Mouse (Mus musculus): ENCODE results near the gene Atxn10. TPM values are rescaled to one million over a fixed set of nuclear protein-coding genes. Genes with fewer than 3 reads are reported as not detected.

The Atxn10 gene
- polyA plus RNA-seq, 1 experiment from 2014 or later = 211 TPM

GRCm38 (mm10) chr15:85409245-85409783 lies 73.3 kb downstream of the Atxn10 start:
- no peaks in the 10 kb centered on the region for H3K9me3 ChIP-seq
- H3K27ac ChIP-seq = no peak overlapping the region
- ATAC-seq = no peak
- no peak overlapping the region for H3K4me3 ChIP-seq (replicated peaks)
- 58% methylated on average over 8 of the region's 8 CpGs for WGBS
- H3K9ac ChIP-seq = no peak overlapping the region
- no peaks in the 10 kb centered on the region for H3K4me1 ChIP-seq (replicated peaks)
- H3K4me2 ChIP-seq (replicated peaks) = no peak overlapping the region
- no peaks in the 10 kb centered on the region for H3K27me3 ChIP-seq (replicated peaks)
- no peaks in the 10 kb centered on the region for H3K36me3 ChIP-seq

GRCm38 (mm10) chr15:85409836-85410235 lies 73.8 kb downstream of the Atxn10 start:
- WGBS = 61% methylated on average over 6 of the region's 6 CpGs
- no peak overlapping the region for H3K27ac ChIP-seq
- H3K4me3 ChIP-seq (replicated peaks) = no peak overlapping the region
- H3K4me1 ChIP-seq (replicated peaks) = no peaks in the 10 kb centered on the region
- ATAC-seq = no peak
- no peak overlapping the region for H3K4me2 ChIP-seq (replicated peaks)
- H3K27me3 ChIP-seq (replicated peaks) = no peaks in the 10 kb centered on the region
- H3K9ac ChIP-seq = no peak overlapping the region
- no peaks in the 10 kb centered on the region for H3K9me3 ChIP-seq
- no peaks in the 10 kb centered on the region for H3K36me3 ChIP-seq

GRCm38 (mm10) chr15:85414620-85415019 lies 78.6 kb downstream of the Atxn10 start:
- no peak for ATAC-seq
- no peak overlapping the region for H3K27ac ChIP-seq
- 0 out of 2 replicates have a peak, but pooled peaks cover 4% of the 10 kb centered on the region for H3K36me3 ChIP-seq
- H3K27me3 ChIP-seq (replicated peaks) = no peaks in the 10 kb centered on the region
- no peaks in the 10 kb centered on the region for H3K9me3 ChIP-seq
- no peak overlapping the region for H3K9ac ChIP-seq
- H3K4me3 ChIP-seq (replicated peaks) = no peak overlapping the region
- no peaks in the 10 kb centered on the region for H3K4me1 ChIP-seq (replicated peaks)
- WGBS = 78% methylated on average over 2 of the region's 2 CpGs
- no peak overlapping the region for H3K4me2 ChIP-seq (replicated peaks)

GRCm38 (mm10) chr15:85420686-85421085 lies 84.6 kb downstream of the Atxn10 start:
- WGBS = 47% methylated on average over 2 of the region's 2 CpGs
- no peaks in the 10 kb centered on the region for H3K4me1 ChIP-seq (replicated peaks)

GRCm38 (mm10) chr15:85424197-85424596 lies 88.2 kb downstream of the Atxn10 start:
- Histone ChIP-seq H3K36me3 (no peaks in the 10 kb centered on the region), H3K4me1 (replicated peaks) (no peaks in the 10 kb centered on the region), H3K27ac (no peak overlapping the region), H3K4me3 (replicated peaks) (no peak overlapping the region), H3K27me3 (replicated peaks) (no peaks in the 10 kb centered on the region), H3K9me3 (no peaks in the 10 kb centered on the region), H3K4me2 (replicated peaks) (no peak overlapping the region), H3K9ac (no peak overlapping the region)
- no peak for ATAC-seq
- 76% methylated on average over 3 of the region's 3 CpGs for WGBS

More at GRCm38 (mm10) chr15:85420686-85421085, 84.6 kb downstream of the Atxn10 start:
- H3K27me3 ChIP-seq (replicated peaks) = no peaks in the 10 kb centered on the region
- no peak for ATAC-seq
- no peaks in the 10 kb centered on the region for H3K9me3 ChIP-seq
- no peak overlapping the region for H3K4me3 ChIP-seq (replicated peaks)
- no peak overlapping the region for H3K9ac ChIP-seq
- no peak overlapping the region for H3K27ac ChIP-seq
- H3K36me3 ChIP-seq = no peaks in the 10 kb centered on the region
- no peak overlapping the region for H3K4me2 ChIP-seq (replicated peaks)

- Histone ChIP-seq H3K27me3 (replicated peaks) (no peaks in the 10 kb centered on the region), H3K9me3 (no peaks in the 10 kb centered on the region), H3K36me3 (no peaks in the 10 kb centered on the region), H3K4me1 (replicated peaks) (no peaks in the 10 kb centered on the region), H3K9ac (no peak overlapping the region), H3K27ac (no peak overlapping the region), H3K4me3 (replicated peaks) (no peak overlapping the region), H3K4me2 (replicated peaks) (no peak overlapping the region)
- no peak for ATAC-seq
- 87% methylated on average over 6 of the region's 6 CpGs for whole genome bisulfite sequencing
These were observed 92.1 kb downstream of the Atxn10 start for GRCm38 (mm10) chr15:85428140-85428539.

- no peak overlapping the region for H3K27ac ChIP-seq
- H3K9me3 ChIP-seq = no peaks in the 10 kb centered on the region
- no peak overlapping the region for H3K4me3 ChIP-seq (replicated peaks)
- H3K4me1 ChIP-seq (replicated peaks) = no peaks in the 10 kb centered on the region
- no peaks in the 10 kb centered on the region for H3K36me3 ChIP-seq
- no peak overlapping the region for H3K4me2 ChIP-seq (replicated peaks)
- no peak overlapping the region for H3K9ac ChIP-seq
- 88% methylated on average over 3 of the region's 3 CpGs for WGBS
- no peaks in the 10 kb centered on the region for H3K27me3 ChIP-seq (replicated peaks)
- ATAC-seq = no peak
These were observed 106.5 kb downstream of the Atxn10 start for GRCm38 (mm10) chr15:85442568-85442967.

- Histone ChIP-seq H3K4me2 (replicated peaks) (no peak overlapping the region), H3K36me3 (no peaks in the 10 kb centered on the region), H3K4me1 (replicated peaks) (no peaks in the 10 kb centered on the region), H3K4me3 (replicated peaks) (no peak overlapping the region), H3K9me3 (no peaks in the 10 kb centered on the region), H3K9ac (no peak overlapping the region), H3K27ac (no peak overlapping the region), H3K27me3 (replicated peaks) (no peaks in the 10 kb centered on the region)
- ATAC-seq = no peak
- 77% methylated on average over 3 of the region's 3 CpGs for WGBS
These were observed 110.6 kb downstream of the Atxn10 start for GRCm38 (mm10) chr15:85446652-85447051.

- no peak overlapping the region for H3K4me3 ChIP-seq (replicated peaks)
- no peak for ATAC-seq
- no peaks in the 10 kb centered on the region for H3K27me3 ChIP-seq (replicated peaks)
- no peaks in the 10 kb centered on the region for H3K36me3 ChIP-seq
- no peak overlapping the region for H3K9ac ChIP-seq
- H3K9me3 ChIP-seq = no peaks in the 10 kb centered on the region
- no peak overlapping the region for H3K27ac ChIP-seq
- H3K4me1 ChIP-seq (replicated peaks) = no peaks in the 10 kb centered on the region
- 84% methylated on average over 8 of the region's 8 CpGs for WGBS
- H3K4me2 ChIP-seq (replicated peaks) = no peak overlapping the region
These were observed 120.8 kb downstream of the Atxn10 start for GRCm38 (mm10) chr15:85456891-85457290.

- 0 out of 2 replicates have a peak, but pooled peaks cover 6% of the 10 kb centered on the region for H3K36me3 ChIP-seq
- 78% methylated on average over 8 of the region's 8 CpGs for WGBS
- H3K9ac ChIP-seq = no peak overlapping the region
- H3K27me3 ChIP-seq (replicated peaks) = no peaks in the 10 kb centered on the region
- no peaks in the 10 kb centered on the region for H3K4me1 ChIP-seq (replicated peaks)
- H3K27ac ChIP-seq = no peak overlapping the region
- no peak overlapping the region for H3K4me2 ChIP-seq (replicated peaks)
- ATAC-seq = no peak
- no peaks in the 10 kb centered on the region for H3K9me3 ChIP-seq
- no peak overlapping the region for H3K4me3 ChIP-seq (replicated peaks)
These were observed 121.8 kb downstream of the Atxn10 start for GRCm38 (mm10) chr15:85457838-85458237.

- H3K27ac ChIP-seq = no peak overlapping the region
- H3K36me3 ChIP-seq = 0 out of 2 replicates have a peak, but pooled peaks cover 6% of the 10 kb centered on the region
These were observed 122.6 kb downstream of the Atxn10 start for GRCm38 (mm10) chr15:85458631-85459082.

GRCm38 (mm10) chr15:85461541-85461940 lies 125.5 kb downstream of the Atxn10 start:
- no peak for ATAC-seq

More at GRCm38 (mm10) chr15:85458631-85459082, 122.6 kb downstream of the Atxn10 start:
- no peak for ATAC-seq
- Histone ChIP-seq H3K4me1 (replicated peaks) (no peaks in the 10 kb centered on the region), H3K9me3 (no peaks in the 10 kb centered on the region), H3K9ac (no peak overlapping the region), H3K4me2 (replicated peaks) (no peak overlapping the region), H3K27me3 (replicated peaks) (no peaks in the 10 kb centered on the region), H3K4me3 (replicated peaks) (no peak overlapping the region)
- 63% methylated on average over 4 of the region's 4 CpGs for WGBS

GRCm38 (mm10) chr15:85462138-85462537 lies 126.1 kb downstream of the Atxn10 start:
- no peaks in the 10 kb centered on the region for H3K9me3 ChIP-seq
- no peak overlapping the region for H3K4me3 ChIP-seq (replicated peaks)
- no peak overlapping the region for H3K9ac ChIP-seq
- no peak overlapping the region for H3K27ac ChIP-seq
- no peak for ATAC-seq
- H3K27me3 ChIP-seq (replicated peaks) = no peaks in the 10 kb centered on the region
- no peaks in the 10 kb centered on the region for H3K4me1 ChIP-seq (replicated peaks)
- H3K36me3 ChIP-seq = peaks cover 8% of the 10 kb centered on the region; the same call in 1 of the 2 replicates
- H3K4me2 ChIP-seq (replicated peaks) = no peak overlapping the region
- WGBS = 91% methylated on average over 4 of the region's 4 CpGs

More at GRCm38 (mm10) chr15:85461541-85461940, 125.5 kb downstream of the Atxn10 start:
- WGBS = 78% methylated on average over 4 of the region's 4 CpGs
- Histone ChIP-seq H3K27ac (no peak overlapping the region), H3K4me3 (replicated peaks) (no peak overlapping the region), H3K4me2 (replicated peaks) (no peak overlapping the region), H3K9me3 (no peaks in the 10 kb centered on the region), H3K36me3 (peaks cover 8% of the 10 kb centered on the region; the same call in 1 of the 2 replicates), H3K9ac (no peak overlapping the region), H3K27me3 (replicated peaks) (no peaks in the 10 kb centered on the region), H3K4me1 (replicated peaks) (no peaks in the 10 kb centered on the region)
